Mouse (Mus musculus): ENCODE data around the gene Sept7. TPM values are rescaled to one million over a fixed set of nuclear protein-coding genes. Genes with fewer than 3 reads are reported as not detected.

Gene Sept7
- total and polyA plus RNA-seq, 3 experiments = 12.9 to 352 (median 230) TPM

GRCm38 (mm10) chr9:25353775-25354174 lies 101.5 kb downstream of the Sept7 start:
- TF ChIP-seq GATA2 (IDR thresholded peaks at IDR 0.05; ENCODE audit: borderline replicate concordance, low read depth, low read length) (no peak), POLR2AphosphoS5 (IDR thresholded peaks at IDR 0.05; ENCODE audit: insufficient replicate concordance, low read depth, low read length) (no peak), GATA1 (IDR thresholded peaks at IDR 0.05; ENCODE audit: borderline replicate concordance, low read length) (no peak), CTCF (IDR thresholded peaks at IDR 0.05; ENCODE audit: low read depth, low read length) (no peak), TAL1 (conservative IDR thresholded peaks at IDR 0.05; ENCODE audit: low read depth, low read length) (no peak)
- no peaks in the 10 kb centered on the region for H3K4me1 ChIP-seq (ENCODE audit: insufficient read depth, low read depth, low read length)
- no peak for DNase-seq (ENCODE audit: low spot score)
- ATAC-seq (ENCODE audit: extremely low read depth, insufficient number of reproducible peaks, low FRiP score, poor library complexity, severe bottlenecking) = no peak
- H3K4me3 ChIP-seq (ENCODE audit: low read depth, low read length) = no peak overlapping the region
- H3K27me3 ChIP-seq (ENCODE audit: insufficient read depth, low read length) = peaks cover 3% of the 10 kb centered on the region; the same call in 1 of the 2 replicates
- no peaks in the 10 kb centered on the region for H3K36me3 ChIP-seq (replicated peaks)
- H3K9me3 ChIP-seq (replicated peaks) = no peaks in the 10 kb centered on the region

GRCm38 (mm10) chr9:25355806-25356205 lies 103.6 kb downstream of the Sept7 start:
- DNase-seq (ENCODE audit: low spot score) = no peak
- no peak for ATAC-seq (ENCODE audit: extremely low read depth, insufficient number of reproducible peaks, low FRiP score, poor library complexity, severe bottlenecking)
- Histone ChIP-seq H3K4me3 (ENCODE audit: low read depth, low read length) (no peak overlapping the region), H3K36me3 (replicated peaks) (no peaks in the 10 kb centered on the region), H3K27me3 (ENCODE audit: insufficient read depth, low read length) (peaks cover 3% of the 10 kb centered on the region; the same call in 1 of the 2 replicates), H3K4me1 (ENCODE audit: insufficient read depth, low read depth, low read length) (no peaks in the 10 kb centered on the region), H3K9me3 (replicated peaks) (no peaks in the 10 kb centered on the region)
- TF ChIP-seq GATA2 (IDR thresholded peaks at IDR 0.05; ENCODE audit: borderline replicate concordance, low read depth, low read length) (no peak), CTCF (IDR thresholded peaks at IDR 0.05; ENCODE audit: low read depth, low read length) (no peak), TAL1 (conservative IDR thresholded peaks at IDR 0.05; ENCODE audit: low read depth, low read length) (no peak), GATA1 (IDR thresholded peaks at IDR 0.05; ENCODE audit: borderline replicate concordance, low read length) (no peak), POLR2AphosphoS5 (IDR thresholded peaks at IDR 0.05; ENCODE audit: insufficient replicate concordance, low read depth, low read length) (no peak)

GRCm38 (mm10) chr9:25357589-25357988 lies 105.3 kb downstream of the Sept7 start:
- DNase-seq (ENCODE audit: low spot score) (no peak), ATAC-seq (ENCODE audit: extremely low read depth, insufficient number of reproducible peaks, low FRiP score, poor library complexity, severe bottlenecking) (no peak)
- no peaks in the 10 kb centered on the region for H3K9me3 ChIP-seq (replicated peaks)
- H3K27me3 ChIP-seq (ENCODE audit: insufficient read depth, low read length) = peaks cover 3% of the 10 kb centered on the region
- no peaks in the 10 kb centered on the region for H3K36me3 ChIP-seq (replicated peaks)
- no peak overlapping the region for H3K4me3 ChIP-seq (ENCODE audit: low read depth, low read length)
- no peaks in the 10 kb centered on the region for H3K4me1 ChIP-seq (ENCODE audit: insufficient read depth, low read depth, low read length)
- TF ChIP-seq CTCF (IDR thresholded peaks at IDR 0.05; ENCODE audit: low read depth, low read length) (no peak), POLR2AphosphoS5 (IDR thresholded peaks at IDR 0.05; ENCODE audit: insufficient replicate concordance, low read depth, low read length) (no peak), GATA1 (IDR thresholded peaks at IDR 0.05; ENCODE audit: borderline replicate concordance, low read length) (no peak), TAL1 (conservative IDR thresholded peaks at IDR 0.05; ENCODE audit: low read depth, low read length) (no peak), GATA2 (IDR thresholded peaks at IDR 0.05; ENCODE audit: borderline replicate concordance, low read depth, low read length) (no peak)

GRCm38 (mm10) chr9:25358018-25358417 lies 105.8 kb downstream of the Sept7 start:
- no peak for TF ChIP-seq GATA2 (IDR thresholded peaks at IDR 0.05; ENCODE audit: borderline replicate concordance, low read depth, low read length)
- TF ChIP-seq CTCF (IDR thresholded peaks at IDR 0.05; ENCODE audit: low read depth, low read length) = no peak
- no peak for TF ChIP-seq GATA1 (IDR thresholded peaks at IDR 0.05; ENCODE audit: borderline replicate concordance, low read length)
- no peak for TF ChIP-seq TAL1 (conservative IDR thresholded peaks at IDR 0.05; ENCODE audit: low read depth, low read length)
- no peak for TF ChIP-seq POLR2AphosphoS5 (IDR thresholded peaks at IDR 0.05; ENCODE audit: insufficient replicate concordance, low read depth, low read length)
- Histone ChIP-seq H3K36me3 (replicated peaks) (no peaks in the 10 kb centered on the region), H3K4me1 (ENCODE audit: insufficient read depth, low read depth, low read length) (no peaks in the 10 kb centered on the region), H3K9me3 (replicated peaks) (no peaks in the 10 kb centered on the region), H3K4me3 (ENCODE audit: low read depth, low read length) (no peak overlapping the region), H3K27me3 (ENCODE audit: insufficient read depth, low read length) (peaks cover 3% of the 10 kb centered on the region)
- no peak for ATAC-seq (ENCODE audit: extremely low read depth, insufficient number of reproducible peaks, low FRiP score, poor library complexity, severe bottlenecking)
- DNase-seq (ENCODE audit: low spot score) = no peak

Other genes starting within 250 kb of the Sept7 start
- not detected in 2 replicates for gene Gm10181, start 163.0 kb upstream of the Sept7 start, total RNA-seq (2014; fragmentation: Nextera tagmentation)
- gene Gm10181, start 163.0 kb upstream of the Sept7 start, total RNA-seq (2017) = not detected in 2 replicates
- not detected in 2 replicates for gene Gm10181, start 163.0 kb upstream of the Sept7 start, polyA plus RNA-seq (2012)
- 35.3 and 46.9 TPM in 2 replicates for gene Herpud2, start 100.6 kb upstream of the Sept7 start, total RNA-seq (2014; fragmentation: Nextera tagmentation)
- 13.7 and 14.0 TPM in 2 replicates for gene Herpud2, start 100.6 kb upstream of the Sept7 start, total RNA-seq (2017)
- 15.6 and 19.2 TPM in 2 replicates for gene Herpud2, start 100.6 kb upstream of the Sept7 start, polyA plus RNA-seq (2012)
- not detected in 2 replicates for gene Eepd1, start 229.1 kb downstream of the Sept7 start, total RNA-seq (2014; fragmentation: Nextera tagmentation)
- gene Eepd1, start 229.1 kb downstream of the Sept7 start, total RNA-seq (2017) = 0.05 and 0.12 TPM in 2 replicates
- not detected in 2 replicates for gene Eepd1, start 229.1 kb downstream of the Sept7 start, polyA plus RNA-seq (2012)

All from G1E (cell line).